Mouse (Mus musculus) liver, embryonic 11.5 days (tissue): Measurements from ENCODE around the gene Enc1. TPM values are rescaled to one million over a fixed set of nuclear protein-coding genes. Genes with fewer than 3 reads are reported as not detected.
A peak's percentile ranks its signal among the peaks of the same experiment; 100 is the strongest.

Source experiments
- ATAC-seq: fragments of 200-750 bp; cut with Nextera tagmentation; replicated peaks from 2 replicates; pipeline ENCODE4 v1.8.0; 2017; ENCODE audit warnings: moderate number of reproducible peaks, mild to moderate bottlenecking, moderate TSS enrichment, moderate library complexity; ENCODE audit not compliant: low FRiP score
- DNase-seq: peaks from one replicate; pipeline ENCODE4 v3.0.0-alpha.2; 2017; ENCODE audit warnings: low spot score
- H3K27ac ChIP-seq: fragments of 300-500 bp; sonication (generic); 2 replicates; pipeline ENCODE4 v1.5.1; 2014; ENCODE audit warnings: mild to moderate bottlenecking, low read depth, low read length, control low read depth
- H3K27me3 ChIP-seq: fragments of 300-500 bp; sonication (generic); replicated peaks from 2 replicates; pipeline ENCODE4 v1.6.1; 2014; ENCODE audit warnings: low read length, mixed read lengths; ENCODE audit not compliant: control insufficient read depth, insufficient read depth
- H3K36me3 ChIP-seq: fragments of 300-500 bp; sonication (generic); 2 replicates; pipeline ENCODE4 v1.6.1; 2014; ENCODE audit warnings: mild to moderate bottlenecking, low read length, moderate library complexity, mixed read lengths; ENCODE audit not compliant: control insufficient read depth, insufficient read depth
- H3K4me1 ChIP-seq: fragments of 300-500 bp; sonication (generic); replicated peaks from 2 replicates; pipeline ENCODE4 v1.6.1; 2014; ENCODE audit warnings: low read length, mixed read lengths; ENCODE audit not compliant: control insufficient read depth, insufficient read depth
- H3K4me2 ChIP-seq: fragments of 300-500 bp; sonication (generic); 2 replicates; pipeline ENCODE4 v1.6.1; 2014; ENCODE audit warnings: mild to moderate bottlenecking, control low read depth, moderate library complexity
- H3K4me3 ChIP-seq: fragments of 300-500 bp; sonication (generic); 2 replicates; pipeline ENCODE4 v1.5.1; 2014; ENCODE audit warnings: low read depth, low read length, control low read depth
- H3K9ac ChIP-seq: fragments of 300-500 bp; sonication (generic); 2 replicates; pipeline ENCODE4 v1.6.1; 2014; ENCODE audit warnings: low read depth, low read length, control low read depth
- H3K9me3 ChIP-seq: fragments of 300-500 bp; sonication (generic); 2 replicates; pipeline ENCODE4 v1.6.1; 2016; ENCODE audit warnings: low read length, inconsistent platforms, mixed read lengths; ENCODE audit not compliant: control insufficient read depth
- WGBS: fragments of 180-500 bp; shearing (Covaris S2); extraction: QIAGEN DNeasy Blood & Tissue Kit; methylation state at CpG from one replicate; pipeline ENCODE4 v1.1.7; 2014; 5-methylcytosine and 5-hydroxymethylcytosine counted together
- polyA plus RNA-seq: library from polyadenylated mRNA; unstranded; fragments of >200 nt; fragmentation: Nextera tagmentation; extraction: Ambion mirVana; gene quantifications from 2 replicates; pipeline ENCODE4 v1.2.1, GENCODE M21; 2014

The Enc1 gene
- polyA plus RNA-seq, 1 experiment from 2014 or later, result 2.2 TPM

DNA sequence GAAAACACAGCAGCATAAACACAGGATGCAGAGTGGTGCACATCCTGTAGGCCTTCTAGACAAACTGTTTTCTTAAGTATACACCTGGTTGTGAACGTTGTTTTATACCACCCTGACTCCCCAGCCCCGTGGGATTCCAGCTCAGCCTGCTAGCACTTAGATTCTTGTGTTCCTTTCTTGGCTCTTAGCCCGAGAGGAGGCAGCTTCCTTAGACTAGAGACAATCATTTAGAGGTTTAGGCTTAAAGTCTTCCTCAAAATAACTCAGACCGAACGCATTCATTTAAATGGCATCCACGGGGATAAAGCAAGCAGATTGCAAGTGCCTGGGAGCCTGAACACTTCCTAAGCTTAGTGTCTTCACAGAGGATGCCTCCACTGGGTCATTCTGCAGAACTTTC is 1.8 kb downstream of the Enc1 start:
- peak overlapping the region; percentile 97 for H3K4me2 ChIP-seq
- peaks cover 22% of the 10 kb centered on the region for H3K36me3 ChIP-seq
- no peak for DNase-seq
- H3K9ac ChIP-seq, result 0 out of 2 replicates have a peak overlapping the region, but pooled peaks have one; percentile 17
- no peak for ATAC-seq
- H3K27me3 ChIP-seq, result 0 out of 2 replicates have a peak, but pooled peaks cover 5% of the 10 kb centered on the region
- H3K4me3 ChIP-seq, result peak overlapping the region; percentile 75
- H3K4me1 ChIP-seq, result peaks cover 26% of the 10 kb centered on the region
- H3K9me3 ChIP-seq, result no peaks in the 10 kb centered on the region
- 23% methylated on average over 6 of the region's 6 CpGs for WGBS
- H3K27ac ChIP-seq, result no peak overlapping the region

DNA sequence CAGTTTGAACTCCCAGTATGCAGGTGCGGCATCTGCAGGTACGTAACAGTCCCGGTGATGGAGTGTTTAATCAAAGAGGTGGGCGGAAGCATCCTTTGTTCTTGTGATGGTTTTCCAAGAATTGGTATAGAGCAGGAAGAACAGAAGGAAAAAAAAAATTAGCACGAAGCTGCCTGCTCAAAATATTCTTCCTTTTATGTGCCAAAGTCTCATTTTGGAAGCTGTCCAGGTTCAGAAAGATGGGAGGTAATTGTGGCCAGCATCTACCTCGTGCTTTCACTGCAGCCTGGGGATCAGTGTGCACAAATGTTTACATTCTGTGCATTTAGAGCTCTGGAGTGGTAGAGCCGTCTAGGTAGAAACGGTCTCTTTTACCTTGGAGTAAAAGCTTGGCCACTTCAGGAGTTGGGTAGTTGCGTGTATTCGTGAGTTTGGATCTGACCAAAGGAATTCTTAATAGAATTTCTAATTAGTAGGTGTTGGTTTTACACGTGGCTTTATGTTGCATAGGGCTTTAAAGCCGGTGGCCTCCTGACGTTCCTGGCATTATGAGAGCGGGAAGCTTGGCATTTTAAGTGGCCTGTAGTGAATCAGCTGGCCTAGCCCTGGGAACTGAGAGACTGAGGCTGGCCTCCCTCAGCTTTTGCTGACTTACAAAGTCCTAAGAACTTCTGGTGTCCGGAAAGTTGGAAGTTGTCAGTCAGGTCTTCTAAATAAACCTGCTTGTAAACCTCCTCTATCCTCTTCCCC is 3.2 kb downstream of the Enc1 start:
- H3K27ac ChIP-seq, result no peak overlapping the region
- no peak overlapping the region for H3K9ac ChIP-seq
- DNase-seq (no peak), ATAC-seq (no peak)
- WGBS, result 73% methylated on average over 15 of the region's 15 CpGs
- H3K4me2 ChIP-seq, result peak overlapping the region; percentile 97
- H3K27me3 ChIP-seq, result no peaks in the 10 kb centered on the region
- H3K36me3 ChIP-seq, result peaks cover 24% of the 10 kb centered on the region
- H3K4me3 ChIP-seq, result no peak overlapping the region
- H3K4me1 ChIP-seq, result peaks cover 27% of the 10 kb centered on the region
- no peaks in the 10 kb centered on the region for H3K9me3 ChIP-seq

DNA sequence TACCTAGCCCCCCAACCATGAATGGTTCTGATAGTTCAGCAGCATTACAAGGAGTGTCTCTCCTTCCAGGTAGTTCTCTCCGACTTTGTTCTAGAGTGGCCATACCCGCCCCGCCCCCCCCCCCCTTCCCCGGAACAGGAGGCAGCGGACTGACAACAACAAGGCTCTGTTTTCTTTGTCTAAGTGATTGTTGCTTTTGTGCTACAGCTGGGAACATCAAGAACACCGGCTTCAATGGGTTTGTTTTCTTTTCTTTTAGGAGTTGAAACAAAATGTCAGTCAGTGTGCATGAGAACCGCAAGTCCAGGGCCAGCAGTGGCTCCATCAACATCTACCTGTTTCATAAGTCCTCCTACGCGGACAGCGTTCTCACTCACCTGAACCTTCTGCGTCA is 3.8 kb downstream of the Enc1 start:
- Histone ChIP-seq H3K36me3 (peaks cover 24% of the 10 kb centered on the region), H3K9me3 (no peaks in the 10 kb centered on the region), H3K4me2 (no peak overlapping the region), H3K27me3 (no peaks in the 10 kb centered on the region), H3K27ac (no peak overlapping the region), H3K9ac (no peak overlapping the region), H3K4me3 (no peak overlapping the region), H3K4me1 (peaks cover 28% of the 10 kb centered on the region)
- ATAC-seq (no peak), DNase-seq (no peak)
- WGBS, result 85% methylated on average over 11 of the region's 11 CpGs

DNA sequence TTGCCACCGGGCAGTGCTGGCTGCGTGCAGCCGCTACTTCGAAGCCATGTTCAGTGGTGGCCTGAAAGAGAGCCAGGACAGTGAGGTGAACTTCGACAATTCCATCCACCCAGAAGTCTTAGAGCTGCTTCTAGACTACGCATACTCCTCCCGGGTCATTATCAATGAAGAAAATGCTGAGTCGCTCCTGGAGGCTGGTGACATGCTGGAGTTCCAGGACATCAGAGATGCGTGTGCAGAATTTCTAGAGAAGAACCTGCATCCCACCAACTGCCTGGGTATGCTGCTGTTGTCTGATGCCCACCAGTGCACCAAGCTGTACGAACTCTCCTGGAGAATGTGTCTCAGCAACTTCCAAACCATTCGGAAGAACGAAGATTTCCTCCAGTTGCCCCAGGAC is 4.3 kb downstream of the Enc1 start:
- Histone ChIP-seq H3K4me2 (no peak overlapping the region), H3K9me3 (no peaks in the 10 kb centered on the region), H3K36me3 (peaks cover 24% of the 10 kb centered on the region), H3K4me1 (peaks cover 28% of the 10 kb centered on the region), H3K27ac (no peak overlapping the region), H3K4me3 (no peak overlapping the region), H3K27me3 (no peaks in the 10 kb centered on the region), H3K9ac (no peak overlapping the region)
- DNase-seq, result no peak
- 84% methylated on average over 12 of the region's 12 CpGs for WGBS
- no peak for ATAC-seq

DNA sequence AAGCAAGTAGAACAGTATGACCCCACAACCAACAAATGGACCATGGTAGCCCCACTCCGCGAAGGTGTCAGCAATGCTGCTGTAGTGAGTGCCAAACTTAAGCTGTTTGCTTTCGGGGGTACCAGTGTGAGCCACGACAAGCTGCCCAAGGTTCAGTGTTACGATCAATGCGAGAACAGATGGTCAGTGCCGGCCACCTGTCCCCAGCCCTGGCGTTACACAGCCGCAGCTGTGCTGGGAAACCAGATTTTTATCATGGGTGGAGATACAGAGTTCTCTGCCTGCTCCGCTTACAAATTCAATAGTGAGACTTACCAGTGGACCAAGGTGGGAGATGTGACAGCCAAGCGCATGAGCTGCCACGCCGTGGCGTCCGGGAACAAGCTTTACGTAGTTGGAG is 5.3 kb downstream of the Enc1 start:
- no peak for DNase-seq
- H3K27ac ChIP-seq, result no peak overlapping the region
- H3K27me3 ChIP-seq, result no peaks in the 10 kb centered on the region
- no peaks in the 10 kb centered on the region for H3K9me3 ChIP-seq
- H3K4me1 ChIP-seq, result peaks cover 28% of the 10 kb centered on the region
- WGBS, result 91% methylated on average over 16 of the region's 16 CpGs
- H3K4me2 ChIP-seq, result no peak overlapping the region
- no peak overlapping the region for H3K9ac ChIP-seq
- H3K36me3 ChIP-seq, result peaks cover 24% of the 10 kb centered on the region
- no peak for ATAC-seq
- no peak overlapping the region for H3K4me3 ChIP-seq

DNA sequence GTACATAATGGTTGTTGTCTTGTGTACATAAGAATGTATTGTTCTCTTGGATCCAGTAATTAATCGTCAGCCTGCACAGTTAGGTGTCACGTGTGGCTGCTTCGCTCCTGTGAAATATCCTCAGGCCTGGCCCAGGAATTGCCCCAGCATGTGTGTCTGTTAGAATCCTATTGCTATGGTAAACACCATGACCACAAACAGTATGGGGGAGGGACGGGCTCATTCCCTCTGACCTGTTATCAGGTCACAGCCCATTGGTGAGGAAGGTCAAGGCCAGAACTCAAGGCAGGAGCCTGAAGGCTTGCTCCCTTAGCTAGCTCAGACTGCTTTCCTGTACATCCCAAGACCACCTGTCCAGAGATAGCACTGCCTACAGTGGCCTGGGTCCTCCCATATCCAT is 6.8 kb downstream of the Enc1 start:
- 77% methylated on average over 4 of the region's 4 CpGs for WGBS
- ATAC-seq (no peak), DNase-seq (no peak)
- H3K36me3 ChIP-seq, result peaks cover 30% of the 10 kb centered on the region
- H3K27me3 ChIP-seq, result no peaks in the 10 kb centered on the region
- no peak overlapping the region for H3K4me3 ChIP-seq
- H3K4me2 ChIP-seq, result no peak overlapping the region
- no peak overlapping the region for H3K9ac ChIP-seq
- peaks cover 25% of the 10 kb centered on the region for H3K4me1 ChIP-seq
- H3K27ac ChIP-seq, result no peak overlapping the region
- H3K9me3 ChIP-seq, result no peaks in the 10 kb centered on the region

DNA sequence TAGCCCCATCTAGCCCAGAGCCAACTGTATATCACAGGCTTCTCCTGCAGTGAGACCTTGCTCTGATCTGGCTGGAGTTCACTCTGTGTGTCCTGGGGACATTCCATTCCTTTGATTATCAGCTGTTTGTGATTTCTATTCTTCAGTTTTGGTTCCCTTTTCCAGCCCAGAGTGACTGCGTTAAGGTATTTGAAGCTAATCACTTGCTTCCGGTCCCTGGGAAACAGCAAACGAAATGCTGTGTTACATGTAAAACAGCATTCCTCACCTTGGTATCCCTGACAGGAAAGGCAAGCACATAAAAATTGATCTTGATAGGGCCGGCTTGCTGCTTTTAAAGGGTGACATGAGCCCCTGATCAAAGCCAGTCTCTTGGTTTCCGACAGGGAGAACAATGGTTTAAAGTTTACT is 8.2 kb downstream of the Enc1 start:
- Histone ChIP-seq H3K27me3 (no peaks in the 10 kb centered on the region), H3K36me3 (peaks cover 30% of the 10 kb centered on the region), H3K4me3 (no peak overlapping the region), H3K9me3 (no peaks in the 10 kb centered on the region), H3K4me1 (peaks cover 13% of the 10 kb centered on the region), H3K4me2 (no peak overlapping the region), H3K9ac (no peak overlapping the region), H3K27ac (no peak overlapping the region)
- ATAC-seq, result no peak
- no peak for DNase-seq
- 56% methylated on average over 5 of the region's 5 CpGs for WGBS

DNA sequence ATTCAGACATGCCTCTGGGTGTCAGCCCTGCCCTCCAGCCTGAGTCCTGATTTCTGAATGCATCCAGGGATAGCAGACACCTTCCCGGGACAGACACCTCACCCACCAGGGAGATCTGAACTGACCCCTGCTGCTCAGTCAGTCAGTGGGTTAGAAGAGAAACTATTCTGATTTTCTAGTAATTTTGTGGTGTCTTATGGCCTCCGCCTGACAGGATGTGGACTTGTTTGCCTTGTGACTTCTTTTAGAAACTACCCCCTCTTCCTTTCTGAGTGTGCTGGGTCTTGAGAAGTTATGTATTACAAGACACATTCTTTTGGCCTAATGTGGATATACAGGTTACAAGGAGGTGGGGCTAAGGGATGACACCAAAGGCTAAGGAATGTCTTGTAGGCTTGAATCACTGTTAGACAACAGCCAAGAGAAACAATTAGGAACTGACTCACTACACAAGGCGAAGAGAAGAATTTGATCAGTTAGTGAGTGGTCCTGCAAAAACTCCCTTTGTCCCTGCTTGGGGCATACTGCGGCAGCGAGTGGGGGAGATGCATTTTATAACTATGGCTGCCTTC is 8.7 kb downstream of the Enc1 start:
- DNase-seq (no peak), ATAC-seq (no peak)
- no peaks in the 10 kb centered on the region for H3K9me3 ChIP-seq
- 83% methylated on average over 5 of the region's 5 CpGs for WGBS
- H3K36me3 ChIP-seq, result peaks cover 30% of the 10 kb centered on the region
- H3K27me3 ChIP-seq, result no peaks in the 10 kb centered on the region
- no peak overlapping the region for H3K27ac ChIP-seq
- peaks cover 9% of the 10 kb centered on the region for H3K4me1 ChIP-seq
- no peak overlapping the region for H3K9ac ChIP-seq
- H3K4me3 ChIP-seq, result no peak overlapping the region
- no peak overlapping the region for H3K4me2 ChIP-seq

DNA sequence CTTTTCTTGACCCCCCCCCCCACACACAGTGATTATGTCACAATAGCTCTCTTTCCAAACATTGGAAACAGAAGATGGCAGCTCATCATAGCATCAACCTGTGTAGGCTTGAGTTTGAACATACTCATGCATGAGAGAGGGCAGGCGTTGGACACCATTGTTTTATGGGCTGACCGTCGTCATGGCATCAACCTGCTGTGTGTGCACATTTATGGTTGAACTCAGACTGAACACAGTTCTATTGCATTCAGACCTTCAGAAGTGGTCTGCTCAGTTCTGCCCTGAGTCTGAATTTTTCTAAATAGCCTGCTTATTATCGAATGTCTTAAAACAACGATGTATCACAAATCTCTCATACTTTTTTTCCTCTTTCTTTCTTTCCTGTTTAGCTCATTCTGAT is 9.2 kb downstream of the Enc1 start:
- Histone ChIP-seq H3K36me3 (peaks cover 28% of the 10 kb centered on the region), H3K9me3 (no peaks in the 10 kb centered on the region), H3K4me3 (no peak overlapping the region), H3K27me3 (no peaks in the 10 kb centered on the region), H3K4me2 (no peak overlapping the region), H3K4me1 (peaks cover 6% of the 10 kb centered on the region), H3K9ac (no peak overlapping the region), H3K27ac (no peak overlapping the region)
- WGBS, result 89% methylated on average over 5 of the region's 5 CpGs
- ATAC-seq (no peak), DNase-seq (no peak)
